Mouse (Mus musculus): ENCODE results near the gene Cers1.

GRCm38 (mm10) chr8:70332878-70333202, 17.3 kb downstream of the Cers1 start:
- TF ChIP-seq MYOD1 (IDR thresholded peaks at IDR 0.05; ENCODE audit: control insufficient read depth in 1 of 3, insufficient read length in 2 of 3, low read depth in 2 of 3) = no peak
- no peak for TF ChIP-seq REST (IDR thresholded peaks at IDR 0.05; ENCODE audit: insufficient read depth, insufficient read length)
- no peak for TF ChIP-seq SRF (IDR thresholded peaks at IDR 0.05; ENCODE audit: control insufficient read depth, insufficient read length, low read depth)
